Mouse (Mus musculus): ENCODE measurements around the gene Tubb2a. TPM values are rescaled to one million over a fixed set of nuclear protein-coding genes. Genes with fewer than 3 reads are reported as not detected.
A peak's percentile ranks its signal among the peaks of the same experiment; 100 is the strongest.

Tubb2a gene
- 10 to 100 TPM; 53.6 to 68.2 TPM for total RNA-seq (2021)
- long read RNA-seq, experiment 1, transcript Tubb2a-201 (4 exons, 1,610 nt), result major isoform, 265 of 274 reads
- long read RNA-seq, experiment 1, partial matches to known transcripts, result 2 of 274 reads
- long read RNA-seq, experiment 1, other reads (novel, unspliced or antisense), result 7 of 274 reads
- long read RNA-seq, experiment 2, transcript Tubb2a-201 (4 exons, 1,610 nt), result major isoform, 169 of 176 reads
- long read RNA-seq, experiment 2, partial matches to known transcripts, result 3 of 176 reads
- long read RNA-seq, experiment 2, other reads (novel, unspliced or antisense), result 4 of 176 reads

DNA sequence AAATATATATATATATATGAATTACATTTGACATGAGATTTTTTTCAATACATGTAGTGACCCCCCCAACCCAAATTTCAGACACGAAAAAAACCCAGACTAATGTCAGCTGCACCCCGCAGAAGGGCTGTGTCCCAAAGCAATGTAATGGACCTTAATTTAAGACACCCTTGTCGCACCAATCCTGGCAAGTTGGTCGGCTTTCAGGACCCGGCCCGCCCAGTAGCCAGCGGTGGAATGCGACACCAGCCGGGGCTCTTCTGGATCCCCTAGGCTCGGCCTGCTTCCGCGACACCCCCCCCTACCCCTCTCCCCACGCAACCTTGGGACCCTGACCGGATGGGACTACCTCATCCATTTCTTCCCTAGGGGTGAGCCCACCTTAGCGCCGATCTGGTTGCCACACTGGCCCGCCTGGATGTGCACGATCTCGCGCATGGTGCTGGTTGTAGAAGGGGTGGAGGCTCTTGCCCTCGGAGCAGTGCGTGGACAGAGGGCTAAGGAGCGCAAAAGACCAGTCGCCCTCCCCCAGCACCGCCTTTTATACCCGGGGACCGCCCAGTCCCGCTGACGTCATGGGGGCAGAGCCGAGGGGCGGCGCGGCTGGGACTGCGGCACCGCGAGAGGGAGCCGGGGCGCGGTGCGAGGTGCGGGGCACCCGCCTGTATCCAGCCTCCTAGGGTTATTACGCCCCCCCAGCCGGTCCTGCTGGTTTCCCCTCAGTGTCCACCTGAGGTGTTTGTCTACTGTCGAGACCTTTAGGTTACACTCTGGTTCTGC lies at the start of gene Tubb2a:
Gene Tubb2a, minus strand, starts transcription at position 516 of the 780 bp plus-strand sequence.
- peak; percentile 97 to 98 for DNase-seq
- intact Hi-C loops (cut with DNase I), result loop anchor here (1.0 to 5.0 kb wide), 2 partner anchors 55 to 77 kb away; partner anchors contain the start of gene Tubb2b

DNA sequence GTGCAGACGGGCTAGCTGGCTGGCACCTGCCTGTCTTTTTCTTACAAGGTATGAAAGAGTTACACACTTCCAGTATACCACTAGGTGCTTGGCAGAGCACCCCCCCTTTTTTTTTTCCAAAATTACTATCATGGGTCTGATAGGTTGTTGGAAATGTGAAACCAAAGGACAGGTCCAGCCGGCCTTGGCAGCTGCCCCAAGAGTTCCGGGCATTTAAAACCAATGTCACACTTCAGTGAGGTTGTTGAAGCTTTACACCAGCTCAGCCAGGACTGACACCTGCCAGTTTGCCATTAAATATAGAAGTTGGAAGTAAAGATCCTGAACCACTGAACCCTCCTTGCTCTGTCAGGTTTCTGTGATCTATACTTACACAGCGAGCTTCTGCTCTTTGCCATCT lies 47.9 kb upstream of the Tubb2a start:
- DNase-seq, result peak; percentile 38 to 63
- intact Hi-C loops (cut with DNase I), result no loop called here

DNA sequence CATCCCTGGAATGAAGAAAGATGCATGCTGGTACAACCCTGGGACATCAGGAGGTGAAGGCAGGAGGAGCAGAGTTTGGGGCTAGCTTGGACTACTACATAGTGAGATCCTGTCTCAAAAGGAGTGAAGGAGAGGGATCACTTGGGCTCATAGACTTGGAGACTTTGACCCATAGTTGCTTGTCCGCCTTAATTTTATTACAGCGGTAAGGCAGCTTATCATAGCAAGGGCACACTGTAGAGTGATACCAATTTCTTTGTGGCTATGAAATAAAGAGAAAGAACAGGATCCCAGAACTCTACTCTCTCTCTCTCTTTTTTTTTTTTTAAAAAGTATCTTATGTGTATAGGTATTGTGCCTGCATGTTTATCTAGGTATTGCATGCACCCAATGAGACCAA lies 42.7 kb upstream of the Tubb2a start:
- no peak for DNase-seq
- intact Hi-C loops (cut with DNase I), result no loop called here

DNA sequence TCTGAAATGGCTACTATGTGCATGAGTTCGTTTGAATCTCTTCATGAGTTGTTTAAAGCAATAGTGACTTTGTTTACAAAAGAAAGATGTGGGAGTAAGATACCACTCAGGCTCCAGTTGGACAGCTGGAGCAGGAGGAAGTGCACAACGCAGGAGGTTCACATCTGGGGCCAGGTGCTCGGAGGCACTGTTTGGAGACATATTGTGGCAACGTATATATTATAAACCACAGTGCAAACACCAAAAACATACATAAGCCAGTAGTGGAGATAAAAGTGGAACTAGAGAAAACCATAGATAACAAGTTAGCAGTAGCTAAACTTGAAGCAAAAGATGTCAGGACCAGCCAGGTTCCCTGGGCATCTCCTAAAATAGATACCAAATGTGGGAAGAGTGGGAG lies 41.6 kb upstream of the Tubb2a start:
- no peak for DNase-seq
- intact Hi-C loops (cut with DNase I), result no loop called here

DNA sequence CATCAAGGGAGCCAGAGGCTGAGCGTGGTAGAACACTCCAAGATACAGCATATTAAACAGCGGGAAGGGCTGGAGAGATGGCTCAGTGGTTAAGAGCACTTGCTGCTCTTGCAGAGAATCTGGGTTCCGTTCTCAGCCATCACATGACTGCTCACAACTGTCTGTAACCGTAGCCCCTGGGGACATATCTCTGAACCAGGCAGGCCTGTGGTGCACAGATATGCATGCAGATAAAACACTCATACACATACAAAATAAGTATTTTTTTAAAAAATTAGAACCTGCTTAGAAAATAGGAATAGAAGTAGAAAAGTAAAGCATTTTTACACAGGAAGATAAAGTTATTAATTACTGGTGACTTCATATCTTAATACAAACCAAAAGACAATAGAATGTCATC lies 41.0 kb upstream of the Tubb2a start:
- no peak for DNase-seq
- intact Hi-C loops (cut with DNase I), result no loop called here

DNA sequence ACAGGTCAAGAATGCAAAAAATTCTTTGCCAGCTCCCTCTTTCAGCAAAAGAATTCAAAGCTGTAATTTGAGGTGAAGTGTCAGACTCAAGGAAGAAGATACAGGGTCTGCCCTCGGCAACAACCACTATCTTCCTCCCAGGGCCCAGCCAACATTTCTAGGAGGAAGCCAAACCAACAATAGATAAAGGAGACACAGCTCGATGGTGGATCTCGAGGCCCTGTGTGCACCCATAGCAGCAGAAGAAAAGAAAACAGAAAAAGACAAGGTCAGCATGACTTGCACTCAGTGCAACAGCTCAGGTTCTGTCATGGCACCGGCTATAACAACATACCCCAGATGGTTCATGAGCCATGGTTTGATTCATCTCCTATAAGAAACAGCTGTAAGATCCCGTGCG lies 38.7 kb upstream of the Tubb2a start:
- intact Hi-C loops (cut with DNase I), result no loop called here
- no peak for DNase-seq

DNA sequence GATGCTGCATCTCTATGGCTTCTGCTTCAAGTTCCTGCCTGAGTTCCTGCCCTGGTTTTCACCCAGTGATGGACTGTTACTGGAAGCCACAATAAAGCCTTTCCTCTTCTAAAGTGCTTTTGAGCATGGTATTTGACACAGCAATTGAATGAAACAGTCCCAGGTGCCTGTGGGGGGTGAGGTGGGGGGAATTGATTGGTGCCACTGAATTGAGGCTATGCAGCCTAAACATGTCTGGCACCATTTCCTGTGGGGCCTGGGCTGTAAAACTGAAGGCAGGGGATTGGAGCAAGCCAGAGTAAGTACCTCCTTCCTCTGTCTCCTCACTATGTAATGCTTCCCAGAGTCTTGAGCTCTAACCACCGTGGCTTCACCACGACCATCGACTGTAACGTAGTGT lies 36.8 kb upstream of the Tubb2a start:
- no peak for DNase-seq
- intact Hi-C loops (cut with DNase I), result no loop called here

DNA sequence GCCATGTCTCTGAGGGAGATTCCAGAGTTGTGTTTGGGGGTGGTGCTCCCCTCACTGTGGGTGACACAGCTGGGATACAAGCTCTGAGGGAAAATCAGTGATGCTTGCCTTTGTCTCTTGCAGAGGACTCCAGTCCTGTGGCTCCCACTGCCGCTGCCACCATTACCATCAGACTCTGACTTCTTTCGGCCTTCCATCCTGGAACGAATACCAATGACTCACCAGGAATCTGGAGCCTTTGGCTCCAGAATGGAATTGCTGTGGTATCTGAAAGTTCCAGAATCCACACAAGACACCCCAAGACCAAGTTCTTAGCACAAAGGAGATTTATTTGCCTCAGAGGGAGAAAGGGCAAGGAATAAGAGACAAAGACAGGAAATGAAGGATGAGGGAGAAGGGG lies 35.3 kb upstream of the Tubb2a start:
- intact Hi-C loops (cut with DNase I), result no loop called here

DNA sequence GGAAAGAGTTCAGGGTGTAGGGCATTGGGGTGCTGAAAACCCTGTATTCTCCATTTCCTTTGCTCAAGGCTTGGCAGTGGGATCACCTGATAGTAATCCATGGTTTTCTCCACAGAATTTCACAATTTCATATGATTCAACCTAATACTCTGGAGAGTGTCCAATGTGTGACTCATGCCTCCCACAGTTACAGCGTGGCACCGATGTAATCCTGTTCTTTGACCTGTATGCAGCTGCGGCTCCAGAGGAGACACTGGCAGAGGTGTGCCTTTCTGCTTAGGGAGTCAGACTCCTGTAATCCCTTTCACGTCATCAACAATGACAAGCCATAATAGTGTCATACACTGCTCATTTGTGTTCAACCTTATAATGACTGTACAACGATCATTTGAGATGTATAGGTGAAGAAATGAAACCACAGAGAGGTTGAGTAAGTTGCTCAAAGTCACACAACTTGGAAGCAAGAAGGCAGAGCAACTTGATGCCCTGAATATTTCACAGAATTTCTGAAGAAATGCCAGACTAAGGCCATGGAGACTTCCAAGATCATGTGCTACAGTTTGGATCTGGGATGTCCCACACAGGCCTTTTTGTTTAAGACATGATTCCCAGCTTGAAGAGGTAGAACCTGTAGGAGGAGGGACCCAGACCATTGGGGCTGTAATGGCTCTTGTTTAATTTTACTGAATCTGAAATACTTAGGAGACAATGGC lies 34.7 kb upstream of the Tubb2a start:
- intact Hi-C loops (cut with DNase I), result no loop called here
- no peak for DNase-seq

More for the DNA sequence above, 35.3 kb upstream of the Tubb2a start:
- DNase-seq, result no peak

DNA sequence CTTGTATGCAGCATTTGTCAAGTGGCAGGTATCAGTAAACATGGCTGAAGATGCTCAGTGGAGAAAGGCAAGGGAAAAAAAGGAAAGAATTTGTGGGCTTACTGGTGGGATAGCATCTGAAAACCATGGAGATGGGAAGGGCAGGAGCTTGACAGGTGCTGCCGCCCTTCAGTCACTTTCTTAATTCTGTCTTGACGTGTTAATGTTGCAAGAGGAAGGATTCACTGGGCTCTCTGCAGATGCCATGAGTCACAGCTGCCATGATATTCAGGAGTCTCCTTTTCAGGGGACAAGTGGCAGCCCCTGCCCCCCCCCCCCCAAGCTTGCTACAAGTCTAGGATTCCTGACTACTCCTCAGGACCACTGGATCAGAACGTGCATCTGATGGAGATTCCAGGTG lies 34.1 kb upstream of the Tubb2a start:
- intact Hi-C loops (cut with DNase I), result no loop called here

DNA sequence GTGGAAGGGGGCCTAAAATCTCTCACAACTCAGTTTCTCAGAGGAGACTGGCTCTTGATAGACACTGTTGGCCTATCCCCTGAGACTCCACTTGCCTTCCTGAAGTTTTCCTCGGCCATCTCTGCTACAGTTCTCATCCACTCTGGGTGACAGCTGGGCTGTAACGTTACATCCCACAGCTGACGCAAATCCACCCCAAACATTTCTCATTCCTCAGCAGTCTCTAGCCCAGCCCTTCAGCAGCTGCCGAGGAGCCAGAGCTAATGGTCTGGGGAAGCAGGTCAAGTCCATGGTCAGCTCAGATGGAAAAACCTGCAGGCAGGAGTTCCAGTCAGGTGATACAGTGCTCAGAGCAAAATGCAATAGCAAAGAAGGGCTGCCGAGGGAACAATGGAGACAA lies 33.2 kb upstream of the Tubb2a start:
- no peak for DNase-seq
- intact Hi-C loops (cut with DNase I), result no loop called here

More for the DNA sequence above, 34.1 kb upstream of the Tubb2a start:
- DNase-seq, result no peak

DNA sequence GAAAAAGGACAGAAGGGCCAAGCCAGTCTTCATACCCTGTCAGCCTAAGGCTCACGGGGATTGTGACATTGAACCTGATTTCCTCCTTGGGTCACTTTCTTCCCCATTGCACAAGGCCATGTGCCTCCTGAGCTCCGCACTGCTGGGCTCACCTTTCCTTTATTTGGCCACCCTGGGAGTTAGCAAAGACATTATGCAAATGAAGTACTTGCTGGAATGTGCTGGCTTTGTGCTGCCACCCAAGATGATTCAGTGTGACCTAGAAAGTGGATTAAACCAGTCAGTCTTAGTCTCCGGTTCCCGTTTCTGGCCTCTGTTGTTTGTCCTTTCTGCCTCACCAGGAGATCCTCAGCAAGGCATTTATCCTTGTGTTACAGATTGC lies 31.9 kb upstream of the Tubb2a start:
- DNase-seq, result no peak
- intact Hi-C loops (cut with DNase I), result no loop called here

DNA sequence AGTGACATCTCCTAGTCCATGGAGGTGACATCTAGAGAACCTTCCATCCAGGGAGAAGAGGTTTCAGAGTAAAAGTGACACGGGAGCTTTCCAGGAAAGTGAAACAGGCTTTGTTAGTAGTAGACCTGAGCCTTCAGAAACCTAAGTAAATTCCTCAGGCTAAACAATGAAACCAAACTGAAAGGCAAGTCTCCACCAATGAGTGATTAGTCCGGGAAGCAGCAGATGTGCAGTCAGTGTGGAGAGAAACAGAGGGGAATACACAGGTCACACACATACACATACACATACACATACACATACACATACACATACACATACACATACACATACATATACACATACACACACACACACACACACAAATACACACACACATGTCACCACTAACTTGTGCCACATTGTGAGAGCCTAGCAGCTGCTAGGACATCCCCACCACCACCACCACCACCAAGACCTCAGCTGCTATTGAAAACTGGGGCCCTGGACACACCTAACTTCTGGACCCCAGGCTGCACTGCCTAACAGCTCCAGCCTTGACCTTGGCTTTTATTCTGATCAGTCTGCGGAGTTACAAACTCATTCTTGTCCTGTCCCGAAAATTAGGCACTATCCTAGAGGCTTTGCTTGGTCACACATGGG lies 31.3 kb upstream of the Tubb2a start:
- intact Hi-C loops (cut with DNase I), result no loop called here
- DNase-seq, result no peak

DNA sequence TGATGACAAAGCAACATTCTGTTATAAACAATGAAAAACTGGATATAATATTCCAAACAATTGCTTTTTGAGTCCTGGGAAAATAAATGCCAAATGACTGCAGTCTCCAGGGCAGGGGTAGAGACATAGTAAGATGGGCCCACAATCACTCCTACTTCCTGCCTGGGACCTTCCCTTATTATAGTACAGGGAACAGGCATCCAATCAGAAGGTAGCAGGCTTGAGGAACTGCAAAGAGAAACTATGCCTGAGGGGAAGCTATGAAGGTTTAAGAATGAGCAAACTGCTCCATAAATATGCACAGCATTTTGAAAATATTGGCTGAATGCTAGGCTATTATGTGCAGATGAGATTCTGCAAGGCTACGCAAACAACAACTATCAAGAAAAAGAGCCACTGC lies 29.2 kb upstream of the Tubb2a start:
- DNase-seq, result no peak
- intact Hi-C loops (cut with DNase I), result no loop called here

DNA sequence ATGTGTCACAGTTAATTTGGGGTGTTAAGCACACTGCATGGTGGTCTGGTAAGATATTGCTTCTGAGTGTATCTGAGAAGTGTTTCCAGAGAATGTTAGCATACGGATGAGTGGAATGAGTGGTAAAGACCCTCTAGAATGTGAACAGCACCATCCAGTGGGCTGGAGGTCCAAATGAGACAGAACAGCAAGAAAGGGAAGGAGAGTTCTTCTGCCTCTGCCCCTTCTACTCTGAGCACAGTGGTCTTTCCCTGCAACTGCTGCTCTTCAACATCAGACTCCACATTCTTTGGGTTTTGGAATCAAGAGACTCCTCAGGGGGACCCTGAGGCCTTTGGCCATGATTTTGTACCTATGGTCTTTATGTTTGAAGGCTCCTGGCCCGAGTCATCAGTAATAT lies 28.4 kb upstream of the Tubb2a start:
- intact Hi-C loops (cut with DNase I), result no loop called here
- no peak for DNase-seq

DNA sequence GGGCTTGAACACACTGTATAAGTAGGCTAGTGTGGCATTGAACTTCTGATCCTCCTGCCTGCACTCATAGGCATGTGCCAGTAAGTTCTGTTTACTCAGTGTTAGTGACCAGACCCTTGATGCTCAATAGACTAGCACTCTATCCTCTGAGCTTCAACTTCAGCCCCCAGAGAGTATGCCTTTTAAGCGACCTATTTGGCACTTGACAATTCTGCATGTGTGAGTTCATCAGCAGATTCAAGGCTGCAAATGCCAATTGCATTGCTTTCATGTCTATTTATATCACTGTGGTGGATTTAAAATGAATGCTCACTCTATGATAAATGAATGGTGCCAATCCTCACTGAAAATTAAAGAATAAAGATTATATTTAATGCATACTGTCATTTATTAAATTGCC lies 27.6 kb upstream of the Tubb2a start:
- intact Hi-C loops (cut with DNase I), result no loop called here
- DNase-seq, result no peak

DNA sequence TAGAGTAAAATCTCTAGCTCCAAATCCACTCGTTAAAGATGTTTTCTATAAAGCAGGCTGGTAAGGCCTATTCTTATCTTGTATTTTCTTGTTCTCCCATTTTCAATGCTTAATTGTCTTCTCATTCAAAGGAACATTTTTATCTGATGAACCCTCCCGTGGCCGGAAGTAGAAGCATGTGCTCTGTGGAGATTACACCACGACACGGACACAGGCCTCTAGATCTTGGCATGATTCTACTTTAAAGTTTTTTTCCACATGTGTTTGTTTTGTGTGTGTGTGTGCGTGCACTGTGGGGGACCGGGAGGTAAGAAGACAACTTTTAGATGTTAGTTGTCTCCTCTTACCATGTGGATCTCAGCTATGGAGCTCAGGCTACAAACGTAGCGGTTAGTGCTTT lies 24.1 kb upstream of the Tubb2a start:
- intact Hi-C loops (cut with DNase I), result no loop called here
- no peak for DNase-seq

DNA sequence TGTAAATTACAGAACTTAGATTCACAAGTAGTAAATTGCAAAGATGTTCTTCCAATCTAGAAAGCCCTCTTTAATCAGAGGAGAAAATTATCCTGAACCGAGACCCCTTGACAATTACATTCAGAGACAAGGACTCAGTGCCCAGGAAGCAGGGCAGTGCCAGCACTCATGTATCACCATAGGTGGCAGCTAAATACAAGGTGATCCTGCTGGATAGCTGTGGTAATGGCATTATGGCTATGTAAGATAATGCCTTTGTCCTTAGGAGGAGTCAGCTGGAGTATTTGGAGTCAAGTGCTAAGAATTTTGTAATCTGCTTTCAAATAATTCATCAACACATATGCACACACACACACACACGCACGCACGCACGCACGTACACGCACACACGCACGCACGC lies 23.4 kb upstream of the Tubb2a start:
- intact Hi-C loops (cut with DNase I), result no loop called here
- DNase-seq, result no peak

DNA sequence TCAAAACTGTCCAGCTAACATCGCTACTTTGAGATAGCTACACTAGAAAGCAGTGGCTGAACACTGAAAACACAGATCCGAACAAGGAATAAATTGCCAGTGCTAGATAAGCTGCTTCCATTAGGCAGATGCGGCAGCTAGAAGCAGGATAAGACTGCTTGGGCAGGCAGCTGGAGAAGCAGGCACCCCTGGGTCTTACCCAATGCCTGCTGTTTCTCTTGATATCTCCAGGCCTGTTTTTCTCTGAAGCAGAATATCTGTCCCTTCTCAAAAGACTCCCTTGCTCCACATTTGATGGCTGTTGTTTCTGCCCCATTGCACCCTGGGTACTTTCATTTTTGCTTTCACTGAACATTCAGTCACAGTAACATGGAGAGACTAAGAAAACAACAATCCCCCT lies 22.9 kb upstream of the Tubb2a start:
- no peak for DNase-seq
- intact Hi-C loops (cut with DNase I), result no loop called here

DNA sequence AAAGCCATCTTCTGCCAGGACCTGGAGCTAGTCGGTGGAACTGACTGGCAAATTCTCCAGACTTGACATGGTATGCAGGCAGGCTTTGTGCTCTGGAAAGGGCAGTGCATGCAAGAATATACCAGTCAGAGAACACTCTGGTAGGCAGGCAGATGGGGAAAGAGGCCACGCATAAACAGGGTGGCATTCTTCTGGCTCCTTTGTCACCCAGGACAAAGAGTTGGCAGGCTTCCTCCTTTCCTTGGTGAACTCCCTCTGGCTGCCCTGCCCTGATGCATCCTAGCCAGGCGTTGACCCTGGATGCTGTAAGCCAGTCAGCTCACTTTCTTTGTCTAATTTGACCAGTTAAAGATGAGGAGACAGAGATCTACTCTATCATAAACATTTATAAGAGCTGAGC lies 19.3 kb upstream of the Tubb2a start:
- intact Hi-C loops (cut with DNase I), result loop anchor here (2.0 kb wide), 1 partner anchor 16 kb away; no protein-coding TSS in a partner anchor

DNA sequence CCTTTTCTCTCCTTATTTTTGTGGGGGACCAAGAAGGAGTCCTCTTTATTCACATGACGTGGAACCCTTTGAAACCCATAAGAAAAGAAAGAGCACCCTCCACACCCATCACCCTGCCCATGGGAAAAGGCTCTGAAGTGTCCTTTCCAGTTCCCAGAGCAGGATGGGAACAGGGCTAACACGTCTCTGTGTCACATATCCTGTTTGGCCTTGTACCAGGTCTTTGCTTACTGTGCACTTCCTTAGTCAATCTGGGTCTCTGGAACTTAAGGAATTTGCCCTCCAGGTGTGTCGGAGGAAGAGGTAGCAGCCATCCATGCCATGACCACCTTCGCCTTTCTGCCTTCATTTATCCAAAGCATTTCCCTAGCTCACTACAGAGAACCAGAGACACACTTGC lies 18.6 kb upstream of the Tubb2a start:
- intact Hi-C loops (cut with DNase I), result loop anchor here (2.0 kb wide), 1 partner anchor 16 kb away; no protein-coding TSS in a partner anchor
- no peak for DNase-seq

More for the DNA sequence above, 19.3 kb upstream of the Tubb2a start:
- no peak for DNase-seq
